Mouse (Mus musculus): ENCODE measurements around the gene Vdr.

Vdr gene

DNA sequence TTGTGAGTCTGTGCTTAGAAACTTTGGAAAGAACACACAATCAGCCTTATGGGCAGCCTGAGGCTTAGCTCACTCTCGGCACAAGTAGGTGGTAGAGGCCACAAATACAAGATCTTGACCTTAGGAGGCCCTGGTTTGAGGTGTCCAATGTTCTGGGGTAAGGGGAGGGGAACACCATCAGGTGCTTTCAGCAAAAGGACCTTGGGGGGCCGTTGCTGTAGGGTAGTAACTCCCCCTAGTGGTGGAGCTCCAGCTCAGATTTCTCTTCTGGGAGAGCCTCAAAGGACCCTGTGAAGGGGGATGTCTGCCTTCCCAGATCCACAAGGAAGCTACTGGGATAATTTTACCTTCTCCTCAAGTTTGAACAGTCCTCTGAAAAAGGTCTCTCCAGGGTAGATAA lies 60.0 kb downstream of the Vdr start:
- in situ Hi-C loops (cut with MboI; ENCODE audit: low sequenced_read_pairs): loop anchor here (5.0 kb wide), 1 partner anchor 133 kb away; no protein-coding TSS in a partner anchor

DNA sequence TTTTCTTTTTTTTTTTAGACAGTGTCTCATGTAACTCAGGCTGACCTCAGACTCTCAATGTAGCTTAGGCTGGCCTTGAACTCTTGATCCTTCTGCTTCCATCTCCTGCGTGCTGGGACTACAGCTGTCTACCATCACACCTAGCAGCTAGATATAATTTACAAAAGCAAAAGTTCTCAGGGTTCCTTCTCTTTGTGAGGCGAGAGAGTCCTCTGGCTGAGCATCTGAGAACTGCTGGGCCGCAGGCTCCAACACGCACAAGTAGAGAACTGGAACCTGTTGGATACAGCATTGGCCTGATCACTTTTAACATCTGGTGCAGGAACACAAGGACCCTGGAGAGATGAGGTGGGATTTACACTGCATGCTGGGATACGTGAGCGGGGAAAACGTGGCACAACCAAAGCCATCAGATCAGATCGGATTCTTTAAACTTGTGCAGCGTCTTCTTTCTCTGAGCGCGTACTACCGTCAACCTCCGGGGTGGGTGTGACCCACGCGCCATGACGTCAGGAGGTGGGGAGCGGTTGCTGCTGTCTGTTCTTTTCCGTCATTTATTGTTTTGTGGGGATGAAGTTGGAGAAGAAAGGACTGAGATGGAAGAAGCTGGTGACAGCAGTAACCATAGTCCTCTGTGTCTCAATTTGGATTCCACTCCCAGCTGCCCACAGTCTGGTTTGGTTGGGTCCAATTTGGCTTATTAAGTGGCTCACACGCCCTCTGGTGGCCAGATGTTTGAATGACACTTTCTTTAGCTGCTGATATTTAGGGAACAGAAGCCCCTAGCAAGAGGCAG lies 61.1 kb downstream of the Vdr start:
- in situ Hi-C loops (cut with MboI; ENCODE audit: low sequenced_read_pairs): no loop called here

DNA sequence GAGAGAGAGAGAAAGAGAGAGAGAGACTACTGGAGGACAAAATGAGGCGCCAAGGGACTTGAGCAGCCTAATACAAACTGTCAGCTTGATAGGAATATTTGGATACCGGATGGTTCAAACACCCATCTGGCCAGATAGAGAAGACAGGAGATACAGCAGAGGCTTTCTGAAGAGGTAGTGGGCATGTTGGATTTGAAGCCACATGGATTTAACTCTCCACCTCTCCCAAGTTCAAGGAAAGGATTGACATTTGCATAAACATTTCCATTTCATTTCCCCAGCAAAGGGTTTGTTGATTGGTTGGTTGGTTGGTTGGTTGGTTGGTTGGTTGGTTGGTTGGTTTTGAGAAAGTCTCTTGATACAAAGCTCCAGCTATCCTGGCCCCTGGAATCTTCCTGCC lies 62.6 kb downstream of the Vdr start:
- in situ Hi-C loops (cut with MboI; ENCODE audit: low sequenced_read_pairs): no loop called here

GRCm38 (mm10) chr15:97847285-97847684 lies 63.1 kb downstream of the Vdr start:
- in situ Hi-C loops (cut with MboI; ENCODE audit: low sequenced_read_pairs): no loop called here

DNA sequence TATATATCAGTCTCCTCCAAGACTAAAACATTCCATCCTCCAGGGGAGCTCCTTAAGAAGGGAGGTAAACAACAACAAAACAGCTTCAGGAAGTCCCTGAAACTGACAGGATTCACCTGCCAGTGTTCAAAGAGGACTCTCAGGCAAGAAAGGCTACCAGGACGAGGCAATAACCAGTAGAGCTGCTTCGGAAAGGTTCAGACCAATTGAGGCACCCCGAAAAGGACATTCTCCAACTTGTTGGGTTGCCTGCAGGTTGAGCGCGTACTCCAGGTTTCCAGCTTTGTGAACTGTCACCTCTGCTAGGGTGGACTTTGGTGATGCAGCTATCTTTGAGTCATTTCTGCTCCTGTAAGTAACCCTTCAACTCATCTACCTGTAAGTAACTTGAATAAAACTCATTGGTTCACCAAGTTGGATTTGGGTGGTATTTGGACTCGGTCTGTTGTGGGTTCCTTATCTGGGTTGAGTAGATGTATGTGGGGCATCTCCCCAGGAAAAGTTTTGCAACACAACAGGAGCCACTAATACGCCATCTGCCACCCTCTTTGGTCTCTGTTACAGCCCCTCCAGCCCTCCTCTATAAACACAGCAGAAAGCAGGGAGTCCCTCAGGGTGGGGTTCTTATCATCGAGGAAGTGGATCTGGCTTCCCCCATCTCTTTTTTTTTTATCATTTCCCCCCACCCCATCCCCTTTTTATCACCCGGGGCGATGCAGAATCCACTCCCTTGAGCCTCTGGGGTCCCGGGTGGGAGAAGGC lies 64.1 kb downstream of the Vdr start:
- in situ Hi-C loops (cut with MboI; ENCODE audit: low sequenced_read_pairs): no loop called here

GRCm38 (mm10) chr15:97844037-97845034 lies 66.1 kb downstream of the Vdr start, which contains the start of gene Hdac7:
TSS of gene Hdac7 (minus strand) at chr15:97844502.
- in situ Hi-C loops (cut with MboI; ENCODE audit: low sequenced_read_pairs): no loop called here

DNA sequence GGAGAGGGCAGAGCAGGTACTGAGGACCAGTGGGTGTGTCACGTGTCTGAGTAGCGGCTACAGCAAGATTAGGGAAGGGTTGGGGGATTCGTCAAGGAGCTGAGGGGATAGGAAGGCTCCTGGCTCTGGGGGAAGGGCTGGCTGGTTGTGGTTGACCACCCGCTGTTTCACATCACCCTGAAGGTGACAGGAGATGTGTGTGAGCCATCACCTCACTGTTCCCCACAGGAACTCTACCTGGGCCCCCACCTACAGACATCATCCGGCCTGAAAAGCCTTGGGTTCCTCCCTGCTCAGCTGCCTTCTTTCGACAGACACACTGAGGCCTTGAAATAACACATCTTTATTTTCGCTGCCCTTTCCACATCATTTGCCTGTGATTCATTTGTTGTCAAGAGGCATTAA lies 67.2 kb downstream of the Vdr start:
- in situ Hi-C loops (cut with MboI; ENCODE audit: low sequenced_read_pairs): no loop called here

DNA sequence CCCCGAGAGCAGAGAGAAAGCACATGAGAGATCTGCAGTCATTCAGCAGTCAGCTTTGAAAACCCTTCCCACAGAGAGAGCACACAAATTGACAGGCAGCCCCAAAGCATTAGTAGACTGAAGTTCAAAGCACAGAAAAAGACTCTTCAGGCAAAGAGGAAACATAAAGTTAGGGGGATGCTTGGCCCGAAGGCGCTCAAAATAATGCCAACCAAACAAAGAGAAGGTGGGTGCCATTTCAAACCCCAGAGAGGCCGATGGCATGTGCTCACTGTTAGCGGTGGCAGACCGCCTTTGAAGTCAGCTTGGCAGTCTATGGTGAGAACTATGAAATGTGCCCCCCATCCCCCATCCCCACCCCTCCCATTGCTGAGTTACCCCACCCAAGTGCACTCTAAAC lies 68.4 kb downstream of the Vdr start:
- in situ Hi-C loops (cut with MboI; ENCODE audit: low sequenced_read_pairs): no loop called here

DNA sequence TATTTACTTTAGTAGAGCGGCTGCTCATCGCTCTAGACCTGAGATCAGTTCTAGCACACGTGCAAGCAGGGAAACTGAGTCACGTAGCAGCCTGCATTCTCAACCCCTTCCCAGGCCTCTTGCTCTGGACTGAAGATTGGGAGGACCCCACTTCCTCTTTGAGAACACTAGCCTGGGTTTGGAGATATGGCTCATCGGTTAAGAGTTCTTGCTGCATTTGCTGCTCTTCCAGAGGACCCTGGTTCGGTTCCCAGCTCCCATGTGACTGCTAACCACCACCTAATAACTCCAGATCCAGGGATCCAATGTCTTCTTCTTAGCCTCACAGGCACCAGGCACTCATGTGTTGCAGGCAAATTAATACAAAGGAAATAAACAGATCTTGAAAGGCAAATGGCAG lies 69.0 kb downstream of the Vdr start:
- in situ Hi-C loops (cut with MboI; ENCODE audit: low sequenced_read_pairs): no loop called here

GRCm38 (mm10) chr15:97840781-97841180 lies 69.6 kb downstream of the Vdr start:
- in situ Hi-C loops (cut with MboI; ENCODE audit: low sequenced_read_pairs): no loop called here

- in situ Hi-C loops (cut with MboI; ENCODE audit: low sequenced_read_pairs): no loop called here
These were observed 70.4 kb downstream of the Vdr start for GRCm38 (mm10) chr15:97839991-97840455.

GRCm38 (mm10) chr15:97839473-97839872 lies 71.0 kb downstream of the Vdr start:
- in situ Hi-C loops (cut with MboI; ENCODE audit: low sequenced_read_pairs): no loop called here

DNA sequence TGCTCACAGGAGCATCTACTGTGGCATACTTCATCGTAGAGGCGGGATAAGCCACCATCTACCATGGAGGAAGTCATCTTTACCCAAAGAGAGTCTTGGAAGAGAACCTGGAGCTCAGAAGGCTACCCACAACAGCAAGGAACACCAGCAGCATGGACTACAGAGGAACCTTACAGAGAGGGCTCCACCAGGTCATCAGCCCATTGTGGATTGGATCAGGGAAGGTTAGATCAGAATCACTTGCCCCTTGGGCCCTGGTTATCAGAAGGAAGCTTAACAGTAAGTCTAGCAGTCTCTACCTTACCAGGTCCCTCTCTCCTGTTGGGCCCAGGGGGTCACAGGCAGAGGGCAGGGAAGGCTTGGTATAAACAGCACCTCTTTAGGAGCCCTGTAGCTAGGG lies 71.4 kb downstream of the Vdr start:
- in situ Hi-C loops (cut with MboI; ENCODE audit: low sequenced_read_pairs): no loop called here

- in situ Hi-C loops (cut with MboI; ENCODE audit: low sequenced_read_pairs): no loop called here
These were observed 72.0 kb downstream of the Vdr start for GRCm38 (mm10) chr15:97838395-97838794.

- in situ Hi-C loops (cut with MboI; ENCODE audit: low sequenced_read_pairs): no loop called here
These were observed 72.9 kb downstream of the Vdr start for GRCm38 (mm10) chr15:97837491-97838061.

DNA sequence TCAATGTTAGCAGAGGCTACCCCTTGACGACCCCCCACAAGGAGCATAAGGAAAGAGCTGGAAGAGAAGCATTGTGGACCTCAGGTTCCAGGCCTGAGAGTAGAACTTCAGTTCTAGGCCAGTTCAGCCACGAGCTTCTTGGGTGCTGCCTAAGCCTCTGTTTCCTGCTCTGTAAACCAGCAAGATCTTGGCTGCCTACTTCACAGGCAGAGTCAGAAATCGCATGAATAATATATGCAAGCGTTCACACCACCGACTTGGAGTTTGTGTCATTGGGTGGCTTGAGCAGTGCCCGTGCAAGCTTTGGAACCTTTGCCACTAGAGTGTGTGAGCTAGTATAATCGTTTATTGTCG lies 73.6 kb downstream of the Vdr start:
- in situ Hi-C loops (cut with MboI; ENCODE audit: low sequenced_read_pairs): no loop called here

- in situ Hi-C loops (cut with MboI; ENCODE audit: low sequenced_read_pairs): no loop called here
These were observed 74.1 kb downstream of the Vdr start for GRCm38 (mm10) chr15:97836153-97836893.

- in situ Hi-C loops (cut with MboI; ENCODE audit: low sequenced_read_pairs): no loop called here
These were observed 77.5 kb downstream of the Vdr start for GRCm38 (mm10) chr15:97832764-97833479.

- in situ Hi-C loops (cut with MboI; ENCODE audit: low sequenced_read_pairs): no loop called here
These were observed 78.3 kb downstream of the Vdr start for GRCm38 (mm10) chr15:97831987-97832640.

Data from CH12F3 (cell line).